ENCODE assay signal across 8 mouse cellular contexts in genomic region chr16:4718753-4719518, GRCm38 (mm10). TPM values are rescaled to one million over a fixed set of nuclear protein-coding genes. Genes with fewer than 3 reads are reported as not detected.
DNase-seq lines count a peak whose midpoint lies in the region.

TSS of gene Nmral1 (minus strand) at chr16:4719356.

- peak within 1 kb of the TSS; percentile 92 for H3K4me3 ChIP-seq in megakaryocyte, embryonic 14.5 days (replicated peaks)

- DNase-seq in ZHBTc4 (ENCODE audit: low read depth, low spot score) = peak; percentile 86
- DNase-seq in cerebellum, postnatal 25 days = peak; percentile 83 to 84
- DNase-seq in gastrocnemius, adult 18-20 months (ENCODE audit: low spot score) = peak; percentile 50
- DNase-seq in hindlimb bud, embryonic 11.5 days (ENCODE audit: extremely low spot score, low read depth, low spot score) = peak; percentile 69
- peak; percentile 55 to 56 for DNase-seq in left cerebral cortex, adult 8-10 months (ENCODE audit: low spot score in 2 of 2)
- peak; percentile 68 to 77 for DNase-seq in right cerebral cortex, postnatal 10 days (ENCODE audit: low spot score in 2 of 2)
- peak; percentile 26 to 54 for DNase-seq in urinary bladder, postnatal 36 days (ENCODE audit: low spot score in 2 of 2)

- no peaks in the 10 kb centered on the region for H3K27me3 ChIP-seq in megakaryocyte, embryonic 14.5 days (replicated peaks)

- peaks cover 60% of the 10 kb centered on the region for H3K4me1 ChIP-seq in megakaryocyte, embryonic 14.5 days

- no peaks in the 10 kb centered on the region for H3K9me3 ChIP-seq in megakaryocyte, embryonic 14.5 days

- peaks cover 26% of the 10 kb centered on the region for H3K36me3 ChIP-seq in megakaryocyte, embryonic 14.5 days (replicated peaks; ENCODE audit: low read length)

RNA-seq across cellular contexts. Expression of gene Nmral1, which starts in this region (rescaled TPM):
- total RNA-seq in gastrocnemius, adult 18-20 months (2021) = 1 to 10 TPM; 2.5 to 2.9 TPM
- total RNA-seq in left cerebral cortex, adult 8-10 months (2022) = 10 to 100 TPM; 15.8 to 18.9 (median 17.4) TPM
- 3.2 TPM in 1 of 2 replicates, not detected in the other for polyA plus RNA-seq in megakaryocyte, embryonic 14.5 days (2012; ENCODE audit: insufficient read depth, low replicate concordance)

Comparison
In these comparisons a context has a peak if more than half of its experiments do, and no peak if none do; other contexts are left out.
1. Peak in every context shown above with its lines: DNase-seq and H3K4me3 ChIP-seq.
2. RNA of gene Nmral1 (total RNA-seq): 15.8 to 18.9 TPM in left cerebral cortex, adult 8-10 months; 2.5 to 2.9 TPM in gastrocnemius, adult 18-20 months; every median in the first group is over 4 times any median in the second.